Mouse (Mus musculus) cerebellum, adult 2 months (tissue): Measurements from ENCODE around the gene Tpmt. TPM values are rescaled to one million over a fixed set of nuclear protein-coding genes. Genes with fewer than 3 reads are reported as not detected.

Source experiments
- DNase-seq, 2 experiments: peaks; one replicate each; pipeline ENCODE4 v3.0.0; 2021
- H3K27ac ChIP-seq: fragments of 200-500 bp; 2 replicates; pipeline ENCODE4 v1.5.1; 2012; ENCODE audit warnings: low read length, control low read depth, inconsistent platforms; ENCODE audit not compliant: insufficient read depth
- H3K27me3 ChIP-seq: fragments of 200-500 bp; 2 replicates; pipeline ENCODE4 v1.6.1; 2012; ENCODE audit warnings: inconsistent platforms, mild to moderate bottlenecking, low read length, moderate library complexity; ENCODE audit not compliant: control insufficient read depth, insufficient read depth
- H3K4me1 ChIP-seq: fragments of 200-500 bp; 2 replicates; pipeline ENCODE4 v1.6.1; 2011; ENCODE audit warnings: low read length; ENCODE audit not compliant: control insufficient read depth, insufficient read depth
- H3K4me3 ChIP-seq: fragments of 200-500 bp; replicated peaks from 2 replicates; pipeline ENCODE3; 2011; ENCODE audit warnings: mild to moderate bottlenecking, low read depth, low read length, control low read depth; ENCODE audit not compliant: insufficient read depth
- CTCF ChIP-seq: fragments of 200-500 bp; IDR thresholded peaks from 2 replicates; pipeline ENCODE4 v1.5.1; 2011; ENCODE audit warnings: low read depth, mild to moderate bottlenecking, control low read depth, low read length, moderate library complexity, borderline replicate concordance; ENCODE audit not compliant: insufficient read depth
- POLR2A ChIP-seq: fragments of 200-500 bp; IDR thresholded peaks from 2 replicates; pipeline ENCODE4 v1.6.1; 2011; ENCODE audit warnings: low read length, control low read depth, borderline replicate concordance; ENCODE audit not compliant: insufficient read depth
- WGBS: fragments of 180-500 bp; shearing (Covaris S2); methylation state at CpG from one replicate; pipeline ENCODE4 v1.1.7; 2018; 5-methylcytosine and 5-hydroxymethylcytosine counted together
- polyA plus RNA-seq: library from polyadenylated mRNA; depleted of rRNA; stranded (reverse); fragments of >200 nt; gene quantifications from 2 replicates; pipeline ENCODE4 v1.2.3, GENCODE M21; 2012; rRNA removed

Gene Tpmt
- 15.0 and 17.4 TPM in 2 replicates for polyA plus RNA-seq

GRCm38 (mm10) chr13:47044617-47044947 is at the start of gene Tpmt:
Tpmt (minus strand) TSS chr13:47044737.
- Histone ChIP-seq H3K27ac (no peak within 1 kb of the TSS), H3K27me3 (no peaks in the 10 kb centered on the region), H3K4me3 (peak within 1 kb of the TSS; percentile 83), H3K4me1 (peaks cover 8% of the 10 kb centered on the region; the same call in 1 of the 2 replicates)
- WGBS, result 10% methylated on average over 10 of the region's 10 CpGs
- TF ChIP-seq CTCF, result no peak
- no peak for TF ChIP-seq POLR2A
- peak in 1 of 2 experiments; percentile 33 for DNase-seq

GRCm38 (mm10) chr13:47093791-47094190 is 49.3 kb upstream of the Tpmt start:
- WGBS, result 89% methylated on average over 2 of the region's 2 CpGs
- no peaks in the 10 kb centered on the region for H3K4me1 ChIP-seq
- no peak for DNase-seq
- TF ChIP-seq POLR2A (no peak), CTCF (no peak)
- H3K27ac ChIP-seq, result no peak overlapping the region
- no peak overlapping the region for H3K4me3 ChIP-seq
- H3K27me3 ChIP-seq, result no peaks in the 10 kb centered on the region

GRCm38 (mm10) chr13:47089271-47089670 is 44.7 kb upstream of the Tpmt start:
- no peaks in the 10 kb centered on the region for H3K27me3 ChIP-seq
- no peak for TF ChIP-seq POLR2A
- TF ChIP-seq CTCF, result no peak
- 64% methylated on average over 2 of the region's 2 CpGs for WGBS
- DNase-seq, result no peak
- no peaks in the 10 kb centered on the region for H3K4me1 ChIP-seq
- H3K27ac ChIP-seq, result no peak overlapping the region
- no peak overlapping the region for H3K4me3 ChIP-seq

- Histone ChIP-seq H3K27me3 (no peaks in the 10 kb centered on the region), H3K4me3 (no peak overlapping the region), H3K27ac (no peak overlapping the region), H3K4me1 (no peaks in the 10 kb centered on the region)
- 89% methylated on average over 1 of the region's 1 CpGs for WGBS
- DNase-seq, result no peak
- no peak for TF ChIP-seq POLR2A
- no peak for TF ChIP-seq CTCF
Measured at GRCm38 (mm10) chr13:47088433-47088832, 43.9 kb upstream of the Tpmt start.

- 85% methylated on average over 4 of the region's 4 CpGs for WGBS
- no peak overlapping the region for H3K4me3 ChIP-seq
- TF ChIP-seq POLR2A (no peak), CTCF (peak; percentile 28; the same call in 1 of the 2 replicates)
- DNase-seq, result no peak
- no peak overlapping the region for H3K27ac ChIP-seq
- no peaks in the 10 kb centered on the region for H3K4me1 ChIP-seq
- H3K27me3 ChIP-seq, result no peaks in the 10 kb centered on the region
Measured at GRCm38 (mm10) chr13:47080905-47081505, 36.5 kb upstream of the Tpmt start.

GRCm38 (mm10) chr13:47078799-47079198 is 34.3 kb upstream of the Tpmt start:
- Histone ChIP-seq H3K27me3 (no peaks in the 10 kb centered on the region), H3K4me3 (no peak overlapping the region), H3K4me1 (no peaks in the 10 kb centered on the region), H3K27ac (no peak overlapping the region)
- DNase-seq, result no peak
- WGBS, result 66% methylated on average over 5 of the region's 5 CpGs
- no peak for TF ChIP-seq CTCF
- TF ChIP-seq POLR2A, result no peak

GRCm38 (mm10) chr13:47077367-47077766 is 32.8 kb upstream of the Tpmt start:
- no peak overlapping the region for H3K27ac ChIP-seq
- no peaks in the 10 kb centered on the region for H3K4me1 ChIP-seq
- DNase-seq, result no peak
- H3K4me3 ChIP-seq, result no peak overlapping the region
- TF ChIP-seq CTCF (no peak), POLR2A (no peak)
- no peaks in the 10 kb centered on the region for H3K27me3 ChIP-seq

- H3K27me3 ChIP-seq, result no peaks in the 10 kb centered on the region
- WGBS, result 81% methylated on average over 5 of the region's 5 CpGs
- no peak for DNase-seq
- no peak overlapping the region for H3K27ac ChIP-seq
- no peak overlapping the region for H3K4me3 ChIP-seq
- no peak for TF ChIP-seq POLR2A
- TF ChIP-seq CTCF, result no peak
- no peaks in the 10 kb centered on the region for H3K4me1 ChIP-seq
Measured at GRCm38 (mm10) chr13:47076156-47076555, 31.6 kb upstream of the Tpmt start.

GRCm38 (mm10) chr13:47072484-47072883 is 27.9 kb upstream of the Tpmt start:
- H3K27me3 ChIP-seq, result no peaks in the 10 kb centered on the region
- H3K4me1 ChIP-seq, result no peaks in the 10 kb centered on the region
- 82% methylated on average over 5 of the region's 5 CpGs for WGBS
- no peak for DNase-seq
- TF ChIP-seq POLR2A, result no peak
- no peak for TF ChIP-seq CTCF
- no peak overlapping the region for H3K4me3 ChIP-seq
- no peak overlapping the region for H3K27ac ChIP-seq
